Mouse (Mus musculus) kidney, adult 8-10 months (tissue): Measurements from ENCODE around the gene Gm28047.

Source experiments
- DNase-seq, 2 experiments: peaks; one replicate each; pipeline ENCODE4 v3.0.0; 2022

Gene Gm28047

DNA sequence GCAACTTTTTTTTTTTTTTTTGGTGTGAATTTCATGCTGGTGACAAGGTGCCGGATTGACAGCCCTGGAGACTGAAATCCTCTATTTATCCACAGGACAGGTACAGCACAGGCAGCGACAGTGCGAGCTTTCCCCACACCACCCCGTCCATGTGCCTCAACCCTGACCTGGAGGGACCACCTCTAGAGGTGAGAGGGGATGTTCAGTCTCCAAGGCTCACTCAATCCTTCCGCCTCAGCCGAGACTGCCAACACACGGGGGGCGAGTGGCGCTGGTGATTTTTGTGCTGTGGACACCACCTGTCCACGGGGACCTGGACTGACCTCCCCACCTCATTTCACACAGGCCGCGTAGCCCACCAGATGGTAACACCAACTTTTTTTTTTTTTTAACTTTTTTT, 139.0 kb downstream of the Gm28047 start:
- no peak for DNase-seq

DNA sequence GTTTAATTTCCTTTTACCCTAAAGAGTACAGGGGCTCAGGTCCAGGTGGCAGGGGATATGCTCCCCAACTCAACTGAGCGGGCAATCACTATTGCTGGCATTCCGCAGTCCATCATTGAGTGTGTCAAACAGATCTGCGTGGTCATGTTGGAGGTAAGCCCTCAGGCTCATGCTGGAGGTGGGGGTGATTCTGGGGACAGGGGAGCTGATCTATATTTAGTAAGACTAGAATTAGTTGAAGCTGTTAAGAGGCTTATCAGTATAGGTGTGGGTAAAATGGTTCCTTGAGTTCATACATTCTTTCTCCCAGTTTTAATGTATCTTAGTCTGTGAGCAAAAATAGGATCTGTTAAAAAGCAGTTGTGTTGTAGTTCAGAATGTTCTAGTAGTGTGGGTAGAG, 141.7 kb downstream of the Gm28047 start:
- no peak for DNase-seq

DNA sequence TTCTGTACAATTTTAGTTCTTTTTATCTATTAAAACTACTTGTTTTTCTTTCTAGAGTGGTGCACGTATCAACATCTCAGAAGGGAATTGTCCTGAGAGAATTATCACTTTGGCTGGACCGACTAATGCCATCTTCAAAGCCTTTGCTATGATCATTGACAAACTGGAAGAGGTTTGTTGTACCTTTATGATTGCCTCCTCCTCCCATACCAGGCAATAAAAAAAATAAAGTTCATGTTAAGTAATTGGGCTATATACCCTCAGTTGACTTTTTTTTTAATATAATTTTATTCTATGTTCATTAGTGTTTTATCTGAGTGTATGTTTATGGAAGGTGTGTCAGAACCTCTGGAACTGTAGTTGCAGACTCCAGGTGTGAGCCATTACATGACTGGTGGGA, 150.3 kb downstream of the Gm28047 start:
- no peak for DNase-seq
